Mouse (Mus musculus): ENCODE results near the gene Slc43a3. TPM values are rescaled to one million over a fixed set of nuclear protein-coding genes. Genes with fewer than 3 reads are reported as not detected.

The Slc43a3 gene
- total and polyA plus RNA-seq, 3 experiments, result 90.6 to 91.5 TPM; not detected in 1

DNA sequence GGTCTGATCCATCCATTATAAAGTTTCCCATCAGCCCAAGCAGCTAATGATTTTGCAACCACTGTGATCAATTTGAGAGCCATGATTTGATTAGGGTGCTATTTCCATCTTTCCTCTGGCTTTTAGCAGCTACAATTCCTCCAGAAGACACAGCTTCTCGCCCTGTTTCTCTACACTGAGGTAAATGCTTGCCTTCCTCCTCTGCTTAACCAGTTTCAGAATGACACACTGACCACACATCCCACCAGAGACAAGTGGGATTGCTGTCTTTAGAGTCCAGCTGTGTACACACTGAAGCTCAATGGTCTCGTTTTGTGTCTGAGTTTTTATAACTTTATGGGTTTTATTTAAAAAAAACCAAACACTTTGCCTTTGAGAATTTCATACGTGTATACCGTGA, 16.3 kb downstream of the Slc43a3 start:
- Histone ChIP-seq H3K4me3 (ENCODE audit: control insufficient read depth in 1 of 2, insufficient read depth in 1 of 2, low read depth in 2 of 2, low read length in 2 of 2) (no peak overlapping the region), H3K79me2 (ENCODE audit: control insufficient read depth, insufficient read depth, low read length, poor library complexity) (no peaks in the 10 kb centered on the region), H3K4me1 (ENCODE audit: control insufficient read depth in 1 of 2, insufficient read depth in 2 of 2, low read length in 2 of 2) (no peaks in the 10 kb centered on the region), H3K27me3 (ENCODE audit: control insufficient read depth in 1 of 2, insufficient read depth in 2 of 2, low read length in 2 of 2) (no peaks in the 10 kb centered on the region), H3K9ac (ENCODE audit: control insufficient read depth, low read depth, low read length, poor library complexity, severe bottlenecking) (no peak overlapping the region), H3K9me3 (replicated peaks; ENCODE audit: insufficient read depth, low read length) (no peaks in the 10 kb centered on the region), H3K36me3 (ENCODE audit: control insufficient read depth in 1 of 2, insufficient read depth in 2 of 2, low read length in 2 of 2) (peaks cover under 1 to 33% of the 10 kb centered on the region in 2 experiments; a peak in 3 of 4 replicates), H3K27ac (ENCODE audit: control insufficient read depth, low read depth, low read length) (no peak overlapping the region)
- TF ChIP-seq ETS1 (IDR thresholded peaks at IDR 0.05; ENCODE audit: low read depth, low read length) (no peak), ELF1 (IDR thresholded peaks at IDR 0.05; ENCODE audit: low read depth, low read length) (no peak), GABPA (IDR thresholded peaks at IDR 0.05; ENCODE audit: low read depth, low read length) (no peak), CHD2 (IDR thresholded peaks at IDR 0.05; ENCODE audit: low read length) (no peak), MAZ (IDR thresholded peaks at IDR 0.05; ENCODE audit: low read depth, low read length) (no peak), MYB (IDR thresholded peaks at IDR 0.05; ENCODE audit: low read depth, low read length) (no peak), MEF2A (IDR thresholded peaks at IDR 0.05; ENCODE audit: extremely low read depth, insufficient replicate concordance, low read depth, low read length, poor library complexity, severe bottlenecking) (no peak), TBP (IDR thresholded peaks at IDR 0.05; ENCODE audit: low read depth, low read length) (no peak)
- DNase-seq (ENCODE audit: low read depth, low spot score), result no peak

DNA sequence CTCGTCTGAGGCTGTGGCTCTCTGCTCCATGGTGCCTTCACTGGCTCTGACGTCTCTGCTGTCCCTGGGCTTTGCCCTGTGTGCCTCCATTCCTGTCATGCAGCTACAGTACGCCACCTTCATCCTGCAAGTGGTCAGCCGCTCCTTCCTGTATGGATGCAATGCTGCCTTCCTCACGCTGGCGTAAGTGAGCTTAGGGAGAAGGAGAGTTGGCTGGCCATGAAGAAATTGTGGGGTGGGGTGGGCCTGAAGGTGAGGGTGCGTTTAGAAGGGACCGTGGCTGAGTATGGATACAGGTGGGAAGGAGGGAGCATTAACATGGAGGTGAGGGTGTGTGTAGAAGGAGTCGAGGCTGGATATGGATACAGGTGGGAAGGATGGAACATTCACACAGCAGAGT, 19.1 kb downstream of the Slc43a3 start:
- Histone ChIP-seq H3K4me1 (ENCODE audit: control insufficient read depth in 1 of 2, insufficient read depth in 2 of 2, low read length in 2 of 2) (peaks cover 3 to 8% of the 10 kb centered on the region in 2 experiments), H3K9me3 (replicated peaks; ENCODE audit: insufficient read depth, low read length) (no peaks in the 10 kb centered on the region), H3K27me3 (ENCODE audit: control insufficient read depth in 1 of 2, insufficient read depth in 2 of 2, low read length in 2 of 2) (no peaks in the 10 kb centered on the region), H3K27ac (ENCODE audit: control insufficient read depth, low read depth, low read length) (no peak overlapping the region), H3K4me3 (ENCODE audit: control insufficient read depth in 1 of 2, insufficient read depth in 1 of 2, low read depth in 2 of 2, low read length in 2 of 2) (no peak overlapping the region), H3K36me3 (ENCODE audit: control insufficient read depth in 1 of 2, insufficient read depth in 2 of 2, low read length in 2 of 2) (peaks cover 16 to 17% of the 10 kb centered on the region in 2 experiments), H3K9ac (ENCODE audit: control insufficient read depth, low read depth, low read length, poor library complexity, severe bottlenecking) (no peak overlapping the region), H3K79me2 (ENCODE audit: control insufficient read depth, insufficient read depth, low read length, poor library complexity) (no peaks in the 10 kb centered on the region)
- no peak for DNase-seq (ENCODE audit: low read depth, low spot score)
- TF ChIP-seq NELFE (IDR thresholded peaks at IDR 0.05; ENCODE audit: low read depth, low read length) (no peak), RAD21 (IDR thresholded peaks at IDR 0.05; ENCODE audit: low read depth, low read length) (no peak), EP300 (IDR thresholded peaks at IDR 0.05; ENCODE audit: low read depth in 1 of 2, low read length in 2 of 2) (no peak), TAL1 (IDR thresholded peaks at IDR 0.05; ENCODE audit: low read length) (no peak), CHD1 (IDR thresholded peaks at IDR 0.05; ENCODE audit: low read depth, low read length) (no peak), E2F4 (IDR thresholded peaks at IDR 0.05; ENCODE audit: borderline replicate concordance, low read depth, low read length) (no peak), BHLHE40 (IDR thresholded peaks at IDR 0.05; ENCODE audit: borderline replicate concordance, low read depth, low read length) (no peak), MYB (IDR thresholded peaks at IDR 0.05; ENCODE audit: low read depth, low read length) (no peak), MEF2A (IDR thresholded peaks at IDR 0.05; ENCODE audit: extremely low read depth, insufficient replicate concordance, low read depth, low read length, poor library complexity, severe bottlenecking) (no peak), ZMIZ1 (IDR thresholded peaks at IDR 0.05; ENCODE audit: low read depth, low read length) (no peak), ZKSCAN1 (IDR thresholded peaks at IDR 0.05; ENCODE audit: low read depth, low read length) (no peak), HCFC1 (IDR thresholded peaks at IDR 0.05; ENCODE audit: low read depth, low read length) (no peak), POLR2AphosphoS2 (IDR thresholded peaks at IDR 0.05; ENCODE audit: low read length) (no peak)
